ENCODE assay signal across 8 mouse cellular contexts in the genomic region with DNA sequence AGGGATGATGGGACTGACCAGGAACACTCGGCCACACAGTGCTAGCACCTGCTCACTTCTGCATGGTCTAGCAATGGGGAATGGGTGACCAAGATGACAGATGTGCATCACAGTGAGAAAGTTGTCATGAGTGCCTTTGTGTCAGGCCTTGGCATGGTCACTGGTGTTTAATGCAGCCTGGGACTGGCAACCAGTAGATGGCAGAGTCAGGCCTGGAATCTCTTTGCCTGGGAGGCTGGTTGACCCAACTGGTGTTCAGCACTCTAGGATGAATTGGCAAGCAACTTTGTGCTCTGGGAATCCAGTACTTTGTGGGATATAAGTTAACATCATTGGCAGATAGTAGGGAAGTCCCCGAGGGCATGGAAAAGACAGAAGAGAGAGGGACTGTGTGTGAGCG.
A peak's percentile ranks its signal among the peaks of the same experiment; 100 is the strongest.
DNase-seq lines count a peak whose midpoint lies in the region; ATAC-seq lines count a peak whose summit lies in the region.

No protein-coding gene starts in this region.

- intact Hi-C loops in left cerebral cortex, postnatal 10 days (cut with DNase I), result no loop called here
- intact Hi-C loops in left cerebral cortex, postnatal 36 days (cut with DNase I), result loop anchor here (10.0 kb wide), 1 partner anchor 467 kb away; a partner anchor contains a TSS
- intact Hi-C loops in heart, postnatal 10 days (cut with DNase I), result loop anchor here (5.0 kb wide), 1 partner anchor 465 kb away; no protein-coding TSS in a partner anchor

- DNase-seq in adrenal gland, adult (ENCODE audit: inconsistent age in 2 of 2, low spot score in 1 of 2), result peak; percentile 39 to 78
- DNase-seq in adrenal gland, postnatal 4 days (ENCODE audit: low spot score in 2 of 2), result no peak
- peak; percentile 23 to 34 for DNase-seq in left cerebral cortex, postnatal 10 days (ENCODE audit: extremely low spot score in 1 of 2, low spot score in 2 of 2)
- DNase-seq in left cerebral cortex, postnatal 36 days (ENCODE audit: low spot score in 2 of 2), result no peak
- peak; percentile 66 to 71 for DNase-seq in heart, postnatal 10 days
- DNase-seq in urinary bladder, adult 2 months (ENCODE audit: low spot score), result no peak

- peak; percentile 69 for ATAC-seq in cerebellum, adult (ENCODE audit: insufficient number of reproducible peaks, low FRiP score, low TSS enrichment)
- no peak for ATAC-seq in megakaryocyte progenitor cell, adult 5-6 weeks (replicated peaks; ENCODE audit: poor library complexity)

Comparison
In these comparisons a context has a peak if more than half of its experiments do, and no peak if none do; other contexts are left out.
1. DNase-seq: peak in adrenal gland, adult (2 of 2), left cerebral cortex, postnatal 10 days (2 of 2) and heart, postnatal 10 days (2 of 2); none in adrenal gland, postnatal 4 days (0 of 2), left cerebral cortex, postnatal 36 days (0 of 2) and urinary bladder, adult 2 months (single experiment).